Mouse (Mus musculus) Patski (cell line): ENCODE measurements at regions not wholly inside any gene's neighbourhood (a gene's known extent, or its start where the extent isn't known, plus 50 kb on each side); places are given as distances from the start of the nearest gene placed in this dataset.

Experiments
- ATAC-seq: fragments of 100-300 bp; one replicate; pipeline ENCODE4 v1.8.0; 2021
- CTCF ChIA-PET: fragments of 350-600 bp; sonication (Branson Sonifier 250); formaldehyde crosslinking; loops from one replicate; lab custom pipeline; 2022; ENCODE audit warnings: inconsistent platforms; lab: Charles Lee
- POLR2A ChIA-PET: fragments of 350-600 bp; sonication (Branson Sonifier 250); formaldehyde crosslinking; loops from one replicate; lab custom pipeline; 2022; ENCODE audit warnings: antibody characterized with exemption, inconsistent platforms; lab: Charles Lee
- DNase-seq: peaks from one replicate; pipeline ENCODE4 v3.0.0-alpha.2; 2011; ENCODE audit warnings: low read depth, low spot score
- H3K27me3 ChIP-seq: fragments of 371-371 bp; one replicate; pipeline ENCODE4 v1.5.1; 2021
- CTCF ChIP-seq: fragments of 100-300 bp; IDR thresholded peaks from one replicate; pipeline ENCODE4 v1.5.1; 2021
- in situ Hi-C: fragments of 300-500 bp; cut with MboI; formaldehyde crosslinking; loops from 3 replicates; pipeline ENCODE4 v1.11.1; 2018; ENCODE audit warnings: low pct_unique_long_range_greater_than_20kb, mixed read lengths

GRCm38 (mm10) chr17:4196793-4197448 lies 500.9 kb upstream of the Nox3 start:
- ChIA-PET CTCF (no interaction called here), POLR2A (no interaction called here)
- H3K27me3 ChIP-seq, result no peaks in the 10 kb centered on the region
- in situ Hi-C loops, result no loop called here
- DNase-seq (no peak), ATAC-seq (no peak)
- no peak for TF ChIP-seq CTCF

- ChIA-PET POLR2A (interaction anchor here (0.7 kb wide), 1 partner anchor 53 kb away, joined by 3 read pairs; no protein-coding TSS in a partner anchor), CTCF (no interaction called here)
- no peaks in the 10 kb centered on the region for H3K27me3 ChIP-seq
- ATAC-seq (no peak), DNase-seq (no peak)
- no peak for TF ChIP-seq CTCF
- in situ Hi-C loops, result no loop called here
Measured at GRCm38 (mm10) chr17:4198001-4198400, 501.9 kb upstream of the Nox3 start.

- ChIA-PET CTCF (no interaction called here), POLR2A (no interaction called here)
- ATAC-seq, result no peak
- no peaks in the 10 kb centered on the region for H3K27me3 ChIP-seq
- DNase-seq, result no peak
- in situ Hi-C loops, result no loop called here
- no peak for TF ChIP-seq CTCF
Measured at GRCm38 (mm10) chr17:4199698-4200153, 503.7 kb upstream of the Nox3 start.

- in situ Hi-C loops, result no loop called here
- DNase-seq (no peak), ATAC-seq (no peak)
- H3K27me3 ChIP-seq, result no peaks in the 10 kb centered on the region
- ChIA-PET CTCF (interaction anchor here (0.8 to 1.6 kb wide), 2 partner anchors 10 to 12 kb away, joined by 3 to 5 read pairs; no protein-coding TSS in a partner anchor), POLR2A (no interaction called here)
- TF ChIP-seq CTCF, result no peak
Measured at GRCm38 (mm10) chr17:4201300-4201699, 505.2 kb upstream of the Nox3 start.

GRCm38 (mm10) chr17:4208142-4208925 lies 512.3 kb upstream of the Nox3 start:
- TF ChIP-seq CTCF, result no peak
- H3K27me3 ChIP-seq, result no peaks in the 10 kb centered on the region
- ChIA-PET POLR2A (no interaction called here), CTCF (no interaction called here)
- no peak for ATAC-seq
- DNase-seq, result no peak
- in situ Hi-C loops, result no loop called here

- ChIA-PET POLR2A (no interaction called here), CTCF (no interaction called here)
- no peak for DNase-seq
- no peak for TF ChIP-seq CTCF
- no peak for ATAC-seq
- H3K27me3 ChIP-seq, result no peaks in the 10 kb centered on the region
- in situ Hi-C loops, result no loop called here
Measured at GRCm38 (mm10) chr17:4209650-4210049, 513.6 kb upstream of the Nox3 start.

GRCm38 (mm10) chr17:4212586-4212985 lies 516.5 kb upstream of the Nox3 start:
- no peak for TF ChIP-seq CTCF
- no peaks in the 10 kb centered on the region for H3K27me3 ChIP-seq
- CTCF ChIA-PET, result no interaction called here
- no peak for ATAC-seq
- in situ Hi-C loops, result no loop called here
- POLR2A ChIA-PET, result no interaction called here
- no peak for DNase-seq

- no peaks in the 10 kb centered on the region for H3K27me3 ChIP-seq
- no peak for ATAC-seq
- ChIA-PET POLR2A (no interaction called here), CTCF (no interaction called here)
- DNase-seq, result no peak
- in situ Hi-C loops, result no loop called here
- no peak for TF ChIP-seq CTCF
Measured at GRCm38 (mm10) chr17:4214970-4215369, 518.9 kb upstream of the Nox3 start.

- no peak for DNase-seq
- POLR2A ChIA-PET, result no interaction called here
Measured at GRCm38 (mm10) chr17:4216203-4216602, 520.1 kb upstream of the Nox3 start.

GRCm38 (mm10) chr17:4216750-4217149 lies 520.7 kb upstream of the Nox3 start:
- DNase-seq (no peak), ATAC-seq (no peak)
- H3K27me3 ChIP-seq, result no peaks in the 10 kb centered on the region
- TF ChIP-seq CTCF, result no peak
- ChIA-PET CTCF (no interaction called here), POLR2A (no interaction called here)
- in situ Hi-C loops, result no loop called here

More at GRCm38 (mm10) chr17:4216203-4216602, 520.1 kb upstream of the Nox3 start:
- in situ Hi-C loops, result no loop called here
- no peaks in the 10 kb centered on the region for H3K27me3 ChIP-seq
- CTCF ChIA-PET, result no interaction called here
- no peak for TF ChIP-seq CTCF
- ATAC-seq, result no peak
